Mouse (Mus musculus) common myeloid progenitor, adult 5-6 weeks (primary cell): ENCODE measurements around the gene H1foo. TPM values are rescaled to one million over a fixed set of nuclear protein-coding genes. Genes with fewer than 3 reads are reported as not detected.

Source experiments
- ATAC-seq: replicated peaks from 2 replicates; pipeline ENCODE4 v1.8.0; 2016; ENCODE audit warnings: low read depth, mild to moderate bottlenecking, moderate TSS enrichment, inconsistent platforms; ENCODE audit not compliant: poor library complexity, severe bottlenecking
- total RNA-seq: library from RNA; stranded (forward); fragments of 200-1000, 187-1606 nt; gene quantifications from 2 replicates; pipeline ENCODE4 v1.2.3, GENCODE M21; 2017

H1foo gene
- total RNA-seq, 1 experiment from 2014 or later = not detected

DNA sequence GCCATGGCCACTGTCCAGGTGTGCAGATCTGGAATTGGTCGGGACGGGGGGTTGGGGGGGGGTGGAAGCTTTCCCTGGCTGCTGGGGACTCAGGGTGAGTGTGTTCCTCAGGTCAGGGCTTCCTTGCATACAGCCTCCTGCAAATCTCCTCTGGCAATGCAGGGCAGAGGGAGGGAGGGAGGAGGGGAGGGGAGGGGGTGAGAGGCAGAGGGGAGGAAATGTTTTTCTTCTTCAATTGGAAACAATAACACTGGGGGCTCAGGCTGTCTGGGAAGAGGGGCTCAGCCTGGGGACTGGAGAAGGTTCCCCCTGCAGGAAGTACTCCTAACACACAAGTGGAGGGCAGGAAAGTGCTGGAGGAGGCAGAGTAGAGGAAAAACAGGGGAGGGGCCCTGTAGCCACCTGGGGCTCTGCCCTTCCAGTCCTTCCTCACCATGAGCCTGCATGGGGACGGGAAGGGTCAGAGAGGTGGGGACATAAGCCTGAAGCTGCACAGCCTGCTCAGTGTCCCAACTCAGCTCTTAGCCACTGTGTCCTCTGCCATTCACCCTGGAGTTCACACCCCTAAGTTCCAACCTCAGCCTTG is 53.1 kb downstream of the H1foo start:
- no peak for ATAC-seq

DNA sequence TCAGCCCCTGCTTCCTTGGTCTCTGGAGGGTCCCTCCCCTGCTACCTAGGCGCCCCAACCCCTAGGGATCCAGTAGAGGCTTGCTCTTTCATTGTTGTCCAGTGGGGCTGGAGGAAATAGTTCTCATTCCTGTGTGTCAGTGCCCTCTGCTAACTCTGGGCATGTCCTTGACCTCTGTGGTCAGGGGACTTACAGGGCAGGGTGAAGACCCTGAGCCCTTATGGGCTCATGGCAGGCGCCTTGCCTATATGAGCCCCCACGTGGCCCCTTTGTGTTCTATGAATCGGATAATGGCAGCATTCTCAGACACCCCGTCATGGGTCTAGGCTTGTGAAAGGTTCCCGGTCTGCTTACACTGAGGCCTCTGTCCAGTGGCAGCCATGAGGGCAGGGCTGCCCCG is 54.0 kb downstream of the H1foo start:
- no peak for ATAC-seq

- no peak for ATAC-seq
Observed at GRCm38 (mm10) chr6:115999227-115999626, 54.5 kb downstream of the H1foo start.

Other genes with a start within 250 kb of the H1foo start
- 29.5 and 39.6 TPM in 2 replicates for gene Tmem40, start 182.5 kb upstream of the H1foo start, total RNA-seq
- 3.4 and 3.7 TPM in 2 replicates for gene Cand2, start 170.4 kb upstream of the H1foo start, total RNA-seq
- 6,938 and 7,194 TPM in 2 replicates for gene Rpl32, start 136.2 kb upstream of the H1foo start, total RNA-seq
- gene Efcab12, start 106.5 kb upstream of the H1foo start, total RNA-seq = 0.41 TPM in 1 of 2 replicates, not detected in the other
- gene Mbd4, start 91.6 kb upstream of the H1foo start, total RNA-seq = 21.2 and 23.2 TPM in 2 replicates
- 4.9 and 6.2 TPM in 2 replicates for gene Ift122, start 91.5 kb upstream of the H1foo start, total RNA-seq
- gene Rho, start 13.2 kb upstream of the H1foo start, total RNA-seq = not detected in 2 replicates
- 8.5 and 14.2 TPM in 2 replicates for gene Plxnd1, start 50.1 kb downstream of the H1foo start, total RNA-seq
- gene Tmcc1, start 248.5 kb downstream of the H1foo start, total RNA-seq = 9.5 and 12.2 TPM in 2 replicates